Mouse (Mus musculus) urinary bladder, adult 18-20 months (tissue): ENCODE data around the gene Trim27.
A peak's percentile ranks its signal among the peaks of the same experiment; 100 is the strongest.

ENCODE experiments used
- DNase-seq, 2 experiments: peaks; one replicate each; pipeline ENCODE4 v3.0.0; 2022; ENCODE audit warnings: low spot score in 2 of 2, mixed read lengths in 2 of 2

Trim27 gene

GRCm38 (mm10) chr13:21221656-21222462 lies 42.6 kb downstream of the Trim27 start:
- no peak for DNase-seq

GRCm38 (mm10) chr13:21222463-21223022 lies 43.3 kb downstream of the Trim27 start:
- DNase-seq, result peak; percentile 74

GRCm38 (mm10) chr13:21223242-21223655 lies 44.0 kb downstream of the Trim27 start:
- no peak for DNase-seq

- DNase-seq, result no peak
Measured at GRCm38 (mm10) chr13:21224376-21224775, 45.1 kb downstream of the Trim27 start.

- no peak for DNase-seq
Measured at GRCm38 (mm10) chr13:21225206-21225605, 46.0 kb downstream of the Trim27 start.

GRCm38 (mm10) chr13:21226031-21226430 lies 46.8 kb downstream of the Trim27 start:
- DNase-seq, result no peak

- peak; percentile 65 to 66 for DNase-seq
Measured at GRCm38 (mm10) chr13:21233732-21234705, 54.8 kb downstream of the Trim27 start.

- DNase-seq, result no peak
Measured at GRCm38 (mm10) chr13:21236714-21237113, 57.5 kb downstream of the Trim27 start.

- no peak for DNase-seq
Measured at GRCm38 (mm10) chr13:21237161-21237560, 57.9 kb downstream of the Trim27 start.

GRCm38 (mm10) chr13:21240788-21241187 lies 61.5 kb downstream of the Trim27 start:
- DNase-seq, result no peak

GRCm38 (mm10) chr13:21242408-21243125 lies 63.3 kb downstream of the Trim27 start:
- no peak for DNase-seq

GRCm38 (mm10) chr13:21243196-21243595 lies 64.0 kb downstream of the Trim27 start:
- DNase-seq, result no peak

- no peak for DNase-seq
Measured at GRCm38 (mm10) chr13:21244089-21244488, 64.8 kb downstream of the Trim27 start.
